Mouse (Mus musculus): ENCODE results near the gene Kcnj1.

Kcnj1 gene

DNA sequence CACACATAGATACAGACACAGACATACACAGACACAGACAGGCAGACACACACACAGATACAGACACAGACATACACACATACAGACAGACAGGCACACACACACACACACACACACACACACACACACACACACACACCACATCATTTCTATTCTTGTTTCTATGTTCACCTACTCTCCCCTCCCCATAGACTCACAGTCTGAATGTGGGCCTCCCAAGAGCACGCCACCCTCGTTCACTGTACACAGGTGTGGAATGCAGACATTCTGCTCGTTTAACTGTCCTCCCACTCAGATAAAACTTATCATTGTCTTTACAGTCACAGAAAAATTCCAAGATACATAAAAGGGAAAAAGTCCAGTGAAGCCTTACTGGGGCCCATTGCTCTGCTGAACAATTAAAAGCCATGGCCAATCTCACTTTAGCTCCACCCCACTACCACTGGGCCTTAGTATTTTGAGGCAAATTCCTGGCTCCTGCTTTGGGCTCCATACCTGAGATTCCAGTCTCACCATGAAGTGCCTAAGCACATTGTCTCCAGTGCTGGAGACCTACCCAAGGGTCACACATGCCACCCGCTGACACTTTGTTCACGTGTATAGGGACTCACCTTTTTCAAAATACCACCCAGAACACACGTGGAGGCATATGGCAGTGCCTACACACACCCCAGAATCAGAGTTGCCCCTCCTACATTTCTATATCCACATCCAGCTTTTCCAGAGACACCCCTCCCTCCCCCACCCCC, 72.3 kb downstream of the Kcnj1 start:
- intact Hi-C loops (cut with DNase I) = loop anchor here (10.0 kb wide), 1 partner anchor 110 kb away; no protein-coding TSS in a partner anchor

DNA sequence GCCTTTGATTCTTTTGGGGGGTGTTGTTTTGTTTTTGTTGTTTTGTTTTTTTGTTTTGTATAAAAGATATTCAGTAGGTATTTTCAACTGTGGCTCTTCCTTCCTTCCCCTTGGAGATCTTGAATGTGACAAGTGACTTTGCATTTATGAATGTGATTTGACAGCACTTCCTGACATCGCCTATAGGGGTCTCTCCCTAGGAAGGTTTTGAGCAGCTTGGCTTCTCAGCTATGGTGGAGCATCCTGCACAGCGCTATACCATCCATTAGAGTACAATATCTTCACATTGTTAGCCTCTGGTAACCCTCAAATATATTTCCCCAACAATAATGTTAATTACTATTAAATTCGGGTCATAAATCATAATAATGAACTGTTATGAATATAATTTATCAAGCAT, 73.5 kb downstream of the Kcnj1 start:
- intact Hi-C loops (cut with DNase I) = loop anchor here (10.0 kb wide), 1 partner anchor 109 kb away; no protein-coding TSS in a partner anchor

DNA sequence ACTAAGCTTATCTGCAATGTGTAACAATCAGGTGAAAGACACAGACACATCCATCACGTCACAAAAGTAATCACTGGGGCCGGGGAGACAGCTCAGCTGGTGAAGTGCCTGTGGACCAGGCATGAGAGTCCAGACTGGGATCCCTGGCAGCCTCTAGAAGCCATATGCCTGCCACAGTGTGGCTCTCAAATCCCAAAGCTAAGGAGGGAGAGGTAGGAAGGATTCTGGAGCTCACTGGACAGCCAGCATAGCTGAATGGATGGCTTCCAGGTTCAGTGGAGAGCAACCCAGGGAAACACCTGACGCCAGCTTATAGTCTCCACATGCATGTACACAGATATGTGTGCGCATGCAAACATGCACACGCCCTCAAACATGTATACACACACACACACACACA, 76.5 kb downstream of the Kcnj1 start:
- intact Hi-C loops (cut with DNase I) = loop anchor here (10.0 kb wide), 1 partner anchor 106 kb away; no protein-coding TSS in a partner anchor

All from adrenal gland (tissue).